Mouse (Mus musculus): ENCODE measurements around the gene Hhex. TPM values are rescaled to one million over a fixed set of nuclear protein-coding genes. Genes with fewer than 3 reads are reported as not detected.

Hhex gene
- polyA plus RNA-seq, 1 experiment: 62.3 TPM

GRCm38 (mm10) chr19:37443631-37444140 lies 9.1 kb downstream of the Hhex start:
- Histone ChIP-seq H3K4me3 (ENCODE audit: insufficient read depth, low read length) (no peak overlapping the region), H3K4me1 (ENCODE audit: control insufficient read depth, insufficient read depth, low read length) (peaks cover 26% of the 10 kb centered on the region), H3K27ac (ENCODE audit: insufficient read depth, low read depth, low read length) (peak overlapping the region; percentile 25; the same call in 1 of the 2 replicates)
- TF ChIP-seq POLR2A (IDR thresholded peaks at IDR 0.05; ENCODE audit: borderline replicate concordance, low read depth, low read length) (no peak), CTCF (IDR thresholded peaks at IDR 0.05; ENCODE audit: low read depth, low read length) (no peak)

- Histone ChIP-seq H3K4me1 (ENCODE audit: control insufficient read depth, insufficient read depth, low read length) (peaks cover 18% of the 10 kb centered on the region), H3K27ac (ENCODE audit: insufficient read depth, low read depth, low read length) (peak overlapping the region; percentile 45), H3K4me3 (ENCODE audit: insufficient read depth, low read length) (peak overlapping the region; percentile 60)
- TF ChIP-seq CTCF (IDR thresholded peaks at IDR 0.05; ENCODE audit: low read depth, low read length): no peak
- no peak for TF ChIP-seq POLR2A (IDR thresholded peaks at IDR 0.05; ENCODE audit: borderline replicate concordance, low read depth, low read length)
These were observed 13.6 kb downstream of the Hhex start for GRCm38 (mm10) chr19:37448212-37448611.

- no peak for TF ChIP-seq CTCF (IDR thresholded peaks at IDR 0.05; ENCODE audit: low read depth, low read length)
- no peak for TF ChIP-seq POLR2A (IDR thresholded peaks at IDR 0.05; ENCODE audit: borderline replicate concordance, low read depth, low read length)
- Histone ChIP-seq H3K4me3 (ENCODE audit: insufficient read depth, low read length) (no peak overlapping the region), H3K27ac (ENCODE audit: insufficient read depth, low read depth, low read length) (no peak overlapping the region), H3K4me1 (ENCODE audit: control insufficient read depth, insufficient read depth, low read length) (peaks cover 11% of the 10 kb centered on the region)
These were observed 14.6 kb downstream of the Hhex start for GRCm38 (mm10) chr19:37449246-37449645.

- TF ChIP-seq CTCF (IDR thresholded peaks at IDR 0.05; ENCODE audit: low read depth, low read length) (no peak), POLR2A (IDR thresholded peaks at IDR 0.05; ENCODE audit: borderline replicate concordance, low read depth, low read length) (no peak)
- Histone ChIP-seq H3K4me3 (ENCODE audit: insufficient read depth, low read length) (no peak overlapping the region), H3K27ac (ENCODE audit: insufficient read depth, low read depth, low read length) (no peak overlapping the region), H3K4me1 (ENCODE audit: control insufficient read depth, insufficient read depth, low read length) (no peaks in the 10 kb centered on the region)
These were observed 20.9 kb downstream of the Hhex start for GRCm38 (mm10) chr19:37455528-37455927.

- no peaks in the 10 kb centered on the region for H3K4me1 ChIP-seq (ENCODE audit: control insufficient read depth, insufficient read depth, low read length)
- no peak for TF ChIP-seq POLR2A (IDR thresholded peaks at IDR 0.05; ENCODE audit: borderline replicate concordance, low read depth, low read length)
- no peak for TF ChIP-seq CTCF (IDR thresholded peaks at IDR 0.05; ENCODE audit: low read depth, low read length)
- no peak overlapping the region for H3K27ac ChIP-seq (ENCODE audit: insufficient read depth, low read depth, low read length)
- no peak overlapping the region for H3K4me3 ChIP-seq (ENCODE audit: insufficient read depth, low read length)
These were observed 21.4 kb downstream of the Hhex start for GRCm38 (mm10) chr19:37455961-37456360.

GRCm38 (mm10) chr19:37458013-37458412 lies 23.4 kb downstream of the Hhex start:
- H3K27ac ChIP-seq (ENCODE audit: insufficient read depth, low read depth, low read length): no peak overlapping the region
- TF ChIP-seq POLR2A (IDR thresholded peaks at IDR 0.05; ENCODE audit: borderline replicate concordance, low read depth, low read length) (no peak), CTCF (IDR thresholded peaks at IDR 0.05; ENCODE audit: low read depth, low read length) (no peak)
- H3K4me3 ChIP-seq (ENCODE audit: insufficient read depth, low read length): no peak overlapping the region
- no peaks in the 10 kb centered on the region for H3K4me1 ChIP-seq (ENCODE audit: control insufficient read depth, insufficient read depth, low read length)

GRCm38 (mm10) chr19:37466403-37466802 lies 31.8 kb downstream of the Hhex start:
- Histone ChIP-seq H3K27ac (ENCODE audit: insufficient read depth, low read depth, low read length) (no peak overlapping the region), H3K4me3 (ENCODE audit: insufficient read depth, low read length) (no peak overlapping the region), H3K4me1 (ENCODE audit: control insufficient read depth, insufficient read depth, low read length) (no peaks in the 10 kb centered on the region; the same call in 1 of the 2 replicates)
- TF ChIP-seq POLR2A (IDR thresholded peaks at IDR 0.05; ENCODE audit: borderline replicate concordance, low read depth, low read length): no peak
- no peak for TF ChIP-seq CTCF (IDR thresholded peaks at IDR 0.05; ENCODE audit: low read depth, low read length)

GRCm38 (mm10) chr19:37466978-37467377 lies 32.4 kb downstream of the Hhex start:
- TF ChIP-seq CTCF (IDR thresholded peaks at IDR 0.05; ENCODE audit: low read depth, low read length) (no peak), POLR2A (IDR thresholded peaks at IDR 0.05; ENCODE audit: borderline replicate concordance, low read depth, low read length) (no peak)
- Histone ChIP-seq H3K4me1 (ENCODE audit: control insufficient read depth, insufficient read depth, low read length) (peaks cover under 1% of the 10 kb centered on the region; the same call in 1 of the 2 replicates), H3K27ac (ENCODE audit: insufficient read depth, low read depth, low read length) (no peak overlapping the region), H3K4me3 (ENCODE audit: insufficient read depth, low read length) (no peak overlapping the region)

GRCm38 (mm10) chr19:37468841-37469566 lies 34.4 kb downstream of the Hhex start:
- Histone ChIP-seq H3K4me1 (ENCODE audit: control insufficient read depth, insufficient read depth, low read length) (peaks cover 10% of the 10 kb centered on the region), H3K4me3 (ENCODE audit: insufficient read depth, low read length) (no peak overlapping the region), H3K27ac (ENCODE audit: insufficient read depth, low read depth, low read length) (no peak overlapping the region)
- TF ChIP-seq CTCF (IDR thresholded peaks at IDR 0.05; ENCODE audit: low read depth, low read length) (no peak), POLR2A (IDR thresholded peaks at IDR 0.05; ENCODE audit: borderline replicate concordance, low read depth, low read length) (no peak)

GRCm38 (mm10) chr19:37471680-37472079 lies 37.1 kb downstream of the Hhex start:
- Histone ChIP-seq H3K4me3 (ENCODE audit: insufficient read depth, low read length) (no peak overlapping the region), H3K27ac (ENCODE audit: insufficient read depth, low read depth, low read length) (no peak overlapping the region), H3K4me1 (ENCODE audit: control insufficient read depth, insufficient read depth, low read length) (peaks cover 15% of the 10 kb centered on the region)
- TF ChIP-seq POLR2A (IDR thresholded peaks at IDR 0.05; ENCODE audit: borderline replicate concordance, low read depth, low read length) (no peak), CTCF (IDR thresholded peaks at IDR 0.05; ENCODE audit: low read depth, low read length) (no peak)

Data from bone marrow macrophage, adult 2 months (primary cell).